In the genomic region with DNA sequence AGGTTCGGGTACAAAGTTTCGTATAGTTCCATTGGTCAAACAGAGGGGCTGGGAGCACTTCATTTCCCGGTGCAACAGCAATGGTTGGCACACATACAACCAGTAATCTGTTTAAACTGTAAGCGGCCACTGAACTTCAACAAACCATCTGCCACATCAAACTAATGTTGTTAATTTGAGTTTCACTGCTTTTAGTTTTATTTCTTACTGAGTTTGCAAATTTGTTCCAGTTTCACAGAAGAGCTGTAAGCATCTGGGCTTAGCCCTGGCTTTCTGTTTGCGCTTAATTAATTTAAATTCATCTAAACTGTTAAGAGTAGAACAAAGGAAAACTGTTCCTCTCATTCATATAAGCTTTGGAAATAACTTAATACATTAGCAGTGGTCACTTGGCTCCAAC, we compare ENCODE assay signal across 22 mouse cellular contexts.
"Had no signal": no experiment of that assay in that cellular context is flagged by ENCODE, and none has a peak within 500 bp of the region (broad histone marks: within the 10 kb centered on the region; RNA-seq: fewer than 3 reads in every experiment).

No protein-coding gene starts in this region.

- DNase-seq: kidney, postnatal 25 days; layer of hippocampus, adult 9-11 months; lung, adult 18-20 months; lung, postnatal 10 days; lung, postnatal 36 days; right cerebral cortex, adult 18-20 months; right cerebral cortex, postnatal 14 days; right cerebral cortex, postnatal 4 days; thymus, adult 2 months; thymus, postnatal 14 days; thymus, postnatal 4 days had no signal

- ATAC-seq: midbrain, embryonic 13.5 days had no signal

- H3K9me3 ChIP-seq: liver, embryonic 12.5 days; liver, embryonic 15.5 days; lung, embryonic 15.5 days; megakaryocyte, embryonic 14.5 days; midbrain, embryonic 10.5 days; midbrain, embryonic 13.5 days; neural tube, embryonic 12.5 days; neural tube, embryonic 15.5 days had no signal

- H3K27ac ChIP-seq: kidney, postnatal 0 days; layer of hippocampus, adult 2 months; liver, embryonic 12.5 days; liver, embryonic 15.5 days; lung, embryonic 15.5 days; midbrain, embryonic 10.5 days; midbrain, embryonic 13.5 days; neural tube, embryonic 12.5 days; neural tube, embryonic 15.5 days; stomach, postnatal 0 days had no signal

- H3K4me2 ChIP-seq: liver, embryonic 15.5 days; lung, embryonic 15.5 days; midbrain, embryonic 13.5 days; neural tube, embryonic 12.5 days; neural tube, embryonic 15.5 days had no signal

- H3K4me3 ChIP-seq: layer of hippocampus, adult 2 months; liver, embryonic 12.5 days; liver, embryonic 15.5 days; lung, embryonic 15.5 days; midbrain, embryonic 10.5 days; midbrain, embryonic 13.5 days; neural tube, embryonic 12.5 days; neural tube, embryonic 15.5 days had no signal

- H3K4me1 ChIP-seq: lung, embryonic 15.5 days; neural tube, embryonic 12.5 days had no signal

- H3K9ac ChIP-seq: liver, embryonic 12.5 days; liver, embryonic 15.5 days; lung, embryonic 15.5 days; midbrain, embryonic 13.5 days; neural tube, embryonic 12.5 days; neural tube, embryonic 15.5 days had no signal

- H3K36me3 ChIP-seq: liver, embryonic 12.5 days; liver, embryonic 15.5 days; lung, embryonic 15.5 days; midbrain, embryonic 10.5 days; midbrain, embryonic 13.5 days; neural tube, embryonic 12.5 days; neural tube, embryonic 15.5 days had no signal

- H3K27me3 ChIP-seq: liver, embryonic 12.5 days; liver, embryonic 15.5 days; lung, embryonic 15.5 days; megakaryocyte, embryonic 14.5 days; midbrain, embryonic 13.5 days; neural tube, embryonic 12.5 days; neural tube, embryonic 15.5 days had no signal
